In the genomic region with DNA sequence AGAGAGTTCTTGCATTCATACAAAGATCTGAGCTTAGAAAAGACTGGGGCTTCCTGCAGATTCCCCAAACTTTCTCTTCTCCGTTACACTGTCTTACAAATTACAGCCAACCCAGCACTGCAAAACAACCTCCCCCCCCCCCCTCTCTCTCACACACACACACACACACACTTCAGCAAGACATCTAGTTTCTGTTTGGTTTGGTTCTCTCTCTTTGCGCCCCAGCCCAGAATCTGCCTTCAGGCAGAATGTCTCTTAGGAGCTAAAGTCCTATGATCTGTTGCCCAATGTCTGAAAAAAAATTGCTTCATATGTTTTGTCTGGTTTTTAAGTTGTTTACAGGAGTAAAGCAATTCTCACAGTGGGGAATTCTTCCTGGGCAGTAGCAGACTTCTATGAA, we compare ENCODE assay signal across 15 mouse cellular contexts. TPM values are rescaled to one million over a fixed set of nuclear protein-coding genes. Genes with fewer than 3 reads are reported as not detected.
DNase-seq lines count a peak whose midpoint lies in the region; ATAC-seq and TF ChIP-seq lines count a peak whose summit lies in the region.
"Had no signal": no experiment of that assay in that cellular context is flagged by ENCODE, and none has a peak within 500 bp of the region (broad histone marks: within the 10 kb centered on the region; RNA-seq: fewer than 3 reads in every experiment).

No protein-coding gene starts in this region.

- H3K9ac ChIP-seq in intestine, postnatal 0 days (ENCODE audit: low read depth, low read length), result no peak overlapping the region
- H3K9ac ChIP-seq: limb, embryonic 12.5 days had no signal

- H3K36me3 ChIP-seq in intestine, postnatal 0 days (ENCODE audit: control insufficient read depth, insufficient read depth), result no peaks in the 10 kb centered on the region
- H3K36me3 ChIP-seq: limb, embryonic 12.5 days had no signal

- H3K9me3 ChIP-seq in intestine, postnatal 0 days (ENCODE audit: control insufficient read depth), result no peaks in the 10 kb centered on the region
- H3K9me3 ChIP-seq: limb, embryonic 12.5 days had no signal

- WGBS in intestine, postnatal 0 days, result 56% methylated on average over 2 of the region's 2 CpGs

- H3K27ac ChIP-seq in brown adipose tissue, adult 24 weeks (replicated peaks; ENCODE audit: low read depth, low read length), result peak overlapping the region; percentile 69
- no peak overlapping the region for H3K27ac ChIP-seq in intestine, postnatal 0 days (ENCODE audit: low read depth, low read length)
- H3K27ac ChIP-seq: limb, embryonic 12.5 days; macrophage had no signal

- H3K4me2 ChIP-seq in intestine, postnatal 0 days (replicated peaks; ENCODE audit: low read depth), result no peak overlapping the region
- H3K4me2 ChIP-seq: limb, embryonic 12.5 days had no signal

- ATAC-seq in intestine, postnatal 0 days, result no peak
- ATAC-seq in activated CD4-positive, CD25-positive, alpha-beta regulatory T cell, adult 4 months, result no peak
- ATAC-seq: Patski had no signal

- H3K4me1 ChIP-seq in brown adipose tissue, adult 24 weeks (ENCODE audit: control insufficient read depth, insufficient read depth, insufficient read length, low read length), result peaks cover 5% of the 10 kb centered on the region
- H3K4me1 ChIP-seq in intestine, postnatal 0 days (replicated peaks; ENCODE audit: control insufficient read depth, insufficient read depth, low read length), result no peaks in the 10 kb centered on the region

- H3K27me3 ChIP-seq in intestine, postnatal 0 days (replicated peaks; ENCODE audit: control insufficient read depth, insufficient read depth, low read length), result no peaks in the 10 kb centered on the region
- H3K27me3 ChIP-seq: limb, embryonic 12.5 days; Patski had no signal

- DNase-seq in heart, adult 9 months (ENCODE audit: low spot score in 2 of 2), result peak; percentile 25 to 33
- DNase-seq in heart, postnatal 36 days, result no peak
- DNase-seq in Muller cell, postnatal 12 days (ENCODE audit: inconsistent ontology term), result peak; percentile 71
- DNase-seq in lung, postnatal 4 days, result peak; percentile 21 to 60
- DNase-seq: adrenal gland, postnatal 10 days; cerebellum, postnatal 36 days; kidney, postnatal 10 days; thymus, postnatal 4 days had no signal

- H3K4me3 ChIP-seq in brown adipose tissue, adult 24 weeks (ENCODE audit: insufficient read depth, low read depth, low read length), result no peak overlapping the region
- H3K4me3 ChIP-seq in intestine, postnatal 0 days (ENCODE audit: low read depth, low read length), result no peak overlapping the region
- H3K4me3 ChIP-seq: limb, embryonic 12.5 days had no signal

- no peak for TF ChIP-seq CTCF in intestine, postnatal 0 days (IDR thresholded peaks at IDR 0.05; ENCODE audit: low read depth)

- intact Hi-C loops in heart, postnatal 36 days (cut with DNase I), result no loop called here

RNA-seq across cellular contexts. Expression of a gene that starts 27.4 kb away (rescaled TPM):
- not detected for total RNA-seq in heart, postnatal 36 days (2021)
- 0.44 TPM in 1 of 2 replicates, not detected in the other for polyA plus RNA-seq in brown adipose tissue, adult 24 weeks (2012; ENCODE audit: insufficient read depth, insufficient read length, missing spikeins)
- 0.09 and 0.10 TPM in 2 replicates for polyA plus RNA-seq in intestine, postnatal 0 days (2015; fragmentation: Nextera tagmentation; extraction: Ambion mirVana)
- not detected for polyA plus RNA-seq in activated CD4-positive, CD25-positive, alpha-beta regulatory T cell, adult 4 months (2017; shearing (Covaris generic))
- total RNA-seq: gastrocnemius, adult 8-10 months had no signal
- polyA plus RNA-seq: macrophage had no signal

Comparison
In these comparisons a context has a peak if more than half of its experiments do, and no peak if none do; other contexts are left out.
1. DNase-seq: peak in heart, adult 9 months (2 of 2), Muller cell, postnatal 12 days (single experiment) and lung, postnatal 4 days (2 of 2); none in heart, postnatal 36 days (0 of 2).